Mouse (Mus musculus) midbrain, postnatal 0 days (tissue): ENCODE data around the gene Olfr904. TPM values are rescaled to one million over a fixed set of nuclear protein-coding genes. Genes with fewer than 3 reads are reported as not detected.
"Not testable (repeated sequence)": the region's sequence is repeated elsewhere in the genome, so short reads cannot be mapped to it uniquely, and the experiment has no call there.

Experiments used
- ATAC-seq: fragments of 200-750 bp; cut with Nextera tagmentation; 2 replicates; pipeline ENCODE4 v1.8.0; 2017; ENCODE audit warnings: moderate number of reproducible peaks, mild to moderate bottlenecking, moderate TSS enrichment, moderate library complexity; ENCODE audit not compliant: low FRiP score
- DNase-seq: peaks from one replicate; pipeline ENCODE4 v3.0.0-alpha.2; 2015; ENCODE audit warnings: low spot score
- H3K27ac ChIP-seq: fragments of 300-500 bp; sonication (generic); 2 replicates; pipeline ENCODE4 v1.5.1; 2014; ENCODE audit warnings: low read depth, mild to moderate bottlenecking, low read length, mixed read lengths
- H3K27me3 ChIP-seq: fragments of 300-500 bp; sonication (generic); 2 replicates; pipeline ENCODE4 v1.6.1; 2014; ENCODE audit warnings: low read length, control low read depth, mixed read lengths; ENCODE audit not compliant: insufficient read depth
- H3K36me3 ChIP-seq: fragments of 300-500 bp; sonication (generic); 2 replicates; pipeline ENCODE4 v1.6.1; 2014; ENCODE audit warnings: low read length, control low read depth, mixed read lengths; ENCODE audit not compliant: insufficient read depth
- H3K4me1 ChIP-seq: fragments of 300-500 bp; sonication (generic); 2 replicates; pipeline ENCODE4 v1.6.1; 2014; ENCODE audit warnings: mild to moderate bottlenecking, control low read depth, antibody characterized with exemption, low read length, mixed read lengths; ENCODE audit not compliant: insufficient read depth
- H3K4me2 ChIP-seq: fragments of 300-500 bp; sonication (generic); 2 replicates; pipeline ENCODE4 v1.6.1; 2014; ENCODE audit warnings: low read depth, mild to moderate bottlenecking, low read length, mixed read lengths; ENCODE audit not compliant: poor library complexity, severe bottlenecking
- H3K4me3 ChIP-seq: fragments of 300-500 bp; sonication (generic); 2 replicates; pipeline ENCODE4 v1.5.1; 2014; ENCODE audit warnings: low read depth, mild to moderate bottlenecking, low read length, moderate library complexity
- H3K9ac ChIP-seq: fragments of 300-500 bp; sonication (generic); replicated peaks from 2 replicates; pipeline ENCODE4 v1.6.1; 2014; ENCODE audit warnings: mild to moderate bottlenecking, low read length, moderate library complexity, mixed read lengths; ENCODE audit not compliant: poor library complexity, severe bottlenecking
- H3K9me3 ChIP-seq: fragments of 300-500 bp; sonication (generic); 2 replicates; pipeline ENCODE4 v1.6.1; 2016; ENCODE audit warnings: low read length, control low read depth
- CTCF ChIP-seq: IDR thresholded peaks from 2 replicates; pipeline ENCODE4 v1.5.1; 2016; ENCODE audit warnings: antibody characterized with exemption, mild to moderate bottlenecking
- WGBS: fragments of 180-500 bp; shearing (Covaris S2); extraction: QIAGEN DNeasy Blood & Tissue Kit; methylation state at CpG from one replicate; pipeline ENCODE4 v1.1.7; 2014; 5-methylcytosine and 5-hydroxymethylcytosine counted together
- polyA plus RNA-seq: library from polyadenylated mRNA; unstranded; fragments of >200 nt; fragmentation: Nextera tagmentation; extraction: Ambion mirVana; gene quantifications from 2 replicates; pipeline ENCODE4 v1.2.1, GENCODE M21; 2015
- total RNA-seq: library from RNA; depleted of rRNA; stranded (reverse); fragments of >200 nt; gene quantifications from 2 replicates; pipeline ENCODE4 v1.2.3, GENCODE M21; 2014; rRNA removed

Olfr904 gene
- not detected in 2 replicates for total RNA-seq
- not detected in 2 replicates for polyA plus RNA-seq

- no peaks in the 10 kb centered on the region for H3K4me1 ChIP-seq
- no peak for TF ChIP-seq CTCF
- ATAC-seq: no peak
Measured at GRCm38 (mm10) chr9:38462844-38463243, at the start of gene Olfr904. TSS of gene Olfr904 (plus strand) at chr9:38463144.

DNA sequence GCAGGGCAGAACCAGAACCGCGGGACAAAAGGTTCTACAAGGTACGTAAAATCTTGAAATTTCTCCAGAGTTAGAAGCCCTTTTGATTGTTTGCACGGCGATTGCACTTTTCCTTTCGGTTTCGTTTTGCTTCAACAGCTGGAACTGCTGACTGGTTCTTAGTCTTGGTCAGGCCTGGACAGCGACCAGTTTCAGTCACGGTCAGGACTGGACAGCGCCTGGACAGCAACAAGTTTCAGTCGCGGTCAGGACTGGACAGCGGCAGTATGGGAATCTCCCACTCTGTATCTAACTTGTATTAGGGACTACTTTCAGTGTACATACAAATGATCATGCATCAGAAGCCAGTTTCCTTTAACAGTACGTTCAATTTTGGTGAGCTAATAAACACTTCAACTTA, 49.4 kb upstream of the Olfr904 start:
- not testable (repeated sequence) for ATAC-seq, H3K4me2 ChIP-seq, H3K27me3 ChIP-seq, DNase-seq, H3K4me3 ChIP-seq, H3K36me3 ChIP-seq, H3K9ac ChIP-seq, H3K9me3 ChIP-seq, H3K4me1 ChIP-seq, H3K27ac ChIP-seq
- 94% methylated on average over 14 of the region's 14 CpGs for WGBS

More at GRCm38 (mm10) chr9:38462844-38463243, at the start of gene Olfr904:
- H3K27me3 ChIP-seq: no peaks in the 10 kb centered on the region
- H3K36me3 ChIP-seq: no peaks in the 10 kb centered on the region
- H3K4me2 ChIP-seq: no peak within 1 kb of the TSS
- no peaks in the 10 kb centered on the region for H3K9me3 ChIP-seq
- no peak within 1 kb of the TSS for H3K4me3 ChIP-seq
- no peak for DNase-seq
- H3K9ac ChIP-seq: no peak within 1 kb of the TSS
- no peak within 1 kb of the TSS for H3K27ac ChIP-seq

DNA sequence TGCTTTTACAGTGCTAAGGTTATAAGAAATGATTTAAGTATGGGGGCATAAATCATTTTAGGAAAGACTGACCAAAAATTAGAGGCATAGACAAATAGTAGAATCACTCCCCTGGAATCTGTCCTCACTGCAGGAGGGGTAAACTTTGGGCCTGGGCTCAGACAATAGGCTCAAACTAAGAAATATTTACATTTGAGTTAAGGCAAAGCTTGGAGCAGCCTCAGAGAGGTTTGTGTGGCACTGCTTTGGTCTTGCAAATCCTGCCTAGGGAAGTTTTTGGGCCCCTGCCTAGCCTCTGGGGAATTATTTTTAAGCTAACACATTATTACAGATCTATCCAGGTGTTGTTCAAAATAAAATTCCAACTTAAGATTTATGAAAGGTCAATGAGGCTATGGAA, 39.1 kb upstream of the Olfr904 start:
- Histone ChIP-seq H3K4me1 (no peaks in the 10 kb centered on the region), H3K27ac (no peak overlapping the region), H3K4me3 (no peak overlapping the region), H3K27me3 (no peaks in the 10 kb centered on the region), H3K36me3 (no peaks in the 10 kb centered on the region), H3K4me2 (no peak overlapping the region), H3K9me3 (no peaks in the 10 kb centered on the region), H3K9ac (no peak overlapping the region)
- no peak for TF ChIP-seq CTCF
- ATAC-seq (no peak), DNase-seq (no peak)

DNA sequence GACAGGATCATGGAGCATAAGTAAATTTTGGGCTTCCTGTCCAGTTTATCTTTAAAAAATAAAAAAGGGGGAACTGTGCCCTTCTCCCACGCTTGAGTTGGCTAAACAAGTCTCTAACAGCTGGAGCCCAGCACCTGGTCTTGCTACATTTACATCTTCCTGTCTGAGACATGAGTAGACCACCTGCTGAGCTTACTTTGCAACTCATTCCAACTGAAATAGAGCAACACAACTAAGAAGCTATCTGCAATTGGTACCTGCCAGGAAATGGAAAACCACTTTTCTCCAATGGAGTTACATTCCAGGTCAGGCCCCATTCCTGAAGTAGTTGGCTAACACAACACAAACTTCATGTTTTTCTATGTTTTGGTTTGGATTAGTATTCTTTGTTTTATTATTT, 35.9 kb upstream of the Olfr904 start:
- no peak overlapping the region for H3K4me2 ChIP-seq
- H3K4me1 ChIP-seq: no peaks in the 10 kb centered on the region
- TF ChIP-seq CTCF: no peak
- no peaks in the 10 kb centered on the region for H3K36me3 ChIP-seq
- H3K9me3 ChIP-seq: no peaks in the 10 kb centered on the region
- no peaks in the 10 kb centered on the region for H3K27me3 ChIP-seq
- H3K9ac ChIP-seq: no peak overlapping the region
- no peak for ATAC-seq
- H3K27ac ChIP-seq: no peak overlapping the region
- 45% methylated on average over 1 of the region's 1 CpGs for WGBS
- H3K4me3 ChIP-seq: no peak overlapping the region
- no peak for DNase-seq

- no peak for DNase-seq
- H3K4me1 ChIP-seq: no peaks in the 10 kb centered on the region
- no peak within 1 kb of the TSS for H3K4me2 ChIP-seq
- H3K9me3 ChIP-seq: no peaks in the 10 kb centered on the region
- 83% methylated on average over 1 of the region's 1 CpGs for WGBS
- ATAC-seq: no peak
- no peak within 1 kb of the TSS for H3K4me3 ChIP-seq
- TF ChIP-seq CTCF: no peak
- no peak within 1 kb of the TSS for H3K9ac ChIP-seq
- H3K27me3 ChIP-seq: no peaks in the 10 kb centered on the region
- no peak within 1 kb of the TSS for H3K27ac ChIP-seq
- no peaks in the 10 kb centered on the region for H3K36me3 ChIP-seq
Measured at GRCm38 (mm10) chr9:38429155-38429554, 33.8 kb upstream of the Olfr904 start, which contains the start of gene Olfr901. TSS of gene Olfr901 (plus strand) at chr9:38429455.

DNA sequence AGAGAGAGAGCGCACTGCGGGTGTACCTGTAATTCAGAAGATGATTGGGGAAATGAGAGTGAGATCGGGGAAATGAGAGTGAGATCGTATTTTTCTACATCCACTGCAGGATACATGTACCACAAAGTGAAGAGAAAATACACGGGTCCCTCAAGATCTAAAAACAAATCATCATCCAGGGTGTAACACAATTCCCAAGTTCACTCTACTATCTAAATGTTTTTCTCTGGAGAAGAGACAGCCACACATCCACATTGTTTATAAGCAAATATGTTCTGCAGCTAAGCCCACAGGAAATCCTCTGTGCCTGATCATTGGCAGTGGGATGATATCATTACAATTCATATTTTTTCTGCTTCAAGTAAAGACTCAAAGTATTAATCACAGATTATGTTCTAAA, 15.6 kb upstream of the Olfr904 start, which contains the start of gene Olfr902:
Olfr902 (plus strand) TSS at position 301 of the 400 bp plus-strand sequence.
- Histone ChIP-seq H3K9me3 (no peaks in the 10 kb centered on the region), H3K4me3 (no peak within 1 kb of the TSS), H3K4me1 (no peaks in the 10 kb centered on the region), H3K9ac (no peak within 1 kb of the TSS), H3K27me3 (no peaks in the 10 kb centered on the region), H3K36me3 (no peaks in the 10 kb centered on the region), H3K4me2 (no peak within 1 kb of the TSS), H3K27ac (no peak within 1 kb of the TSS)
- DNase-seq (no peak), ATAC-seq (no peak)
- 92% methylated on average over 5 of the region's 5 CpGs for whole genome bisulfite sequencing
- TF ChIP-seq CTCF: no peak
